Mouse (Mus musculus): ENCODE measurements at regions not wholly inside any gene's neighbourhood (a gene's known extent, or its start where the extent isn't known, plus 50 kb on each side); places are given as distances from the start of the nearest gene placed in this dataset.

DNA sequence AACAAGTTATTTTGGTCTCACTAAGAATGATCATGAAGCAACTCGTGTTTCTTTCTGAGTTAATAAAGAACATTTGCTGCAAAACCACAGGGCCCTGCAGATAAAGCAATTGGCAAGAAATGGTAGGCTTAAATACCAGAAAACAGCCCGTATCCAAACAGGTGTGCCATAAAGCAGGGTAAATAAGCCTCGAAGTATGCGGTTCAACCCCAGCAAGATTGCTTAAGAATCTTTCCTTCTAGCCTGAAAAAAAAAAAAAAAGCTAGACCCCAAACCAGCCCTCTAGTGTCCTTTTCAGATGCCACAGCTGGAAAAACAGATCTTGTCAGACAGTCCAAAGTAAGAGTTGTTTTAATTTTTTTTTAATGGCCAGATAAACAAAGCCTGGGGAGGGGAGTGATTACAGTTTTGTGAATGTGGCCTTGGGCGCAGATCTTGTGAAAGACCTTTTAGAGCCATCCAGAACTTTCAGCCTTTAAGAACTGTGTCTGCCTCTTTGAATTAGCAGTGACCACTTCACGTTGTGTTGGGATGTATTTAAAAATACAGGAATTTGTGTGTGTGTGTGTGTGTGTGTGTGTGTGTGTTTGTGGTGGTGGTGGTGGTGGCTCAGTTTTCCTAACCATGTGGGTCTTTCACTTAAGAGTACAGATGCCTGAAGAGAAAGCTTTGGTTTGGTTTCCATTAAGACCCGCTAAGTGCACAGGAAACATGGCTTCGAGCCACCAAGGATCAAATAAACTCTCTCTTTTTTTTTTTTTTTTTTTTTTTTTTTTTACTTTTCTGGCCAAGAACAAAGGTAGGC lies 116.3 kb upstream of the Maf start:
- no peak for TF ChIP-seq CTCF (conservative IDR thresholded peaks at IDR 0.05; ENCODE audit: low read length)
- TF ChIP-seq NANOG (IDR thresholded peaks at IDR 0.05; ENCODE audit: borderline replicate concordance, low read length), result no peak

Measured in E14TG2a.4 (cell line).